Mouse (Mus musculus): ENCODE results near the gene Pde4d. TPM values are rescaled to one million over a fixed set of nuclear protein-coding genes. Genes with fewer than 3 reads are reported as not detected.

Gene Pde4d
- polyA plus RNA-seq, 1 experiment, result 15.1 TPM

DNA sequence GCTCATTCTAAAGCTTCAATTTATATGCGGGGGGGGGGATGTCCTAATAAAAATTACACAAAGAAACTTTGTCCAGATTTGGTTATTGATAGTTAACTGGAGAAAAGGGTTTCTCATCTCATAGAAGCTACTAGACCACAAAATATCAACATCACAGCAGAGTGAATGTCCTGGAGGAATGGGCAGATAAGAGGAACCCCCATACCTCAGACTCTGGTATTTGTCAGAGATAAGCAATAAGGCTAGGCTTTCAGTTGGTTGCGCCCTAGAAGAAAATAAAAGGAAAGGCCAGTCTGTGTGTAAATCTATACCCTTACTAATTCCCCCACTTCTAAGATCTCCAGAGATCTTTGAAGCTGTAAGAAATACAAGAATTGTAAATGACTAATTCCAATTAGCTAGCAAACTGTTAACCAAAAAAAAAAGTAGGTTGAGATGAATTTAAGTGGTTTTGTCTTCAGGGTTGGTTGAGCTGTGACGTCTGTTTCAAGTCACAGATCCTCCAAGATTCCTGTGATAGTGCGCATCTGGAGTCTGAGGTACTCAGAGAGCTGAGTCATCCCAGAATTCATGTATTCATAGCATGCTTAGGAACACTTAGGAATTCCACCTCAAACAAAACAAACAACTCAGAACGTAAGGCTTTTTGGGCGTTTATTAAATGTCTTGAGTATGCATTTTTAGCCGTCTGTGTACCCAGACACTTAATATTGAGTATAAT is 1197.9 kb downstream of the Pde4d start:
- H3K27me3 ChIP-seq (ENCODE audit: control insufficient read depth, insufficient read depth, insufficient read length), result no peaks in the 10 kb centered on the region
- no peaks in the 10 kb centered on the region for H3K36me3 ChIP-seq (ENCODE audit: control insufficient read depth, insufficient read depth)
- H3K79me3 ChIP-seq (ENCODE audit: low read depth), result no peaks in the 10 kb centered on the region
- H3ac ChIP-seq (ENCODE audit: control insufficient read depth, insufficient read length, low read depth), result no peak overlapping the region
- H3K4me3 ChIP-seq (ENCODE audit: insufficient read depth, poor library complexity, severe bottlenecking), result no peak overlapping the region
- TF ChIP-seq MYOD1 (IDR thresholded peaks at IDR 0.05; ENCODE audit: control insufficient read depth, insufficient read length, low read depth), result peak; percentile 22
- TF ChIP-seq FOSL1 (IDR thresholded peaks at IDR 0.05; ENCODE audit: insufficient read depth, low read length, poor library complexity, severe bottlenecking), result peak; percentile 68
- no peak for TF ChIP-seq CTCF (IDR thresholded peaks at IDR 0.05; ENCODE audit: control insufficient read depth, insufficient read depth, insufficient read length)
- no peak for TF ChIP-seq CEBPB (IDR thresholded peaks at IDR 0.05; ENCODE audit: low read depth)
- no peak for TF ChIP-seq MYOG (IDR thresholded peaks at IDR 0.05; ENCODE audit: control insufficient read depth, extremely low read depth, insufficient read length)
- peak; percentile 52 for TF ChIP-seq MAX (IDR thresholded peaks at IDR 0.05)
- no peak for TF ChIP-seq USF1 (IDR thresholded peaks at IDR 0.05; ENCODE audit: low read depth)
- no peaks in the 10 kb centered on the region for H3K79me2 ChIP-seq (ENCODE audit: control insufficient read depth, insufficient read depth)

DNA sequence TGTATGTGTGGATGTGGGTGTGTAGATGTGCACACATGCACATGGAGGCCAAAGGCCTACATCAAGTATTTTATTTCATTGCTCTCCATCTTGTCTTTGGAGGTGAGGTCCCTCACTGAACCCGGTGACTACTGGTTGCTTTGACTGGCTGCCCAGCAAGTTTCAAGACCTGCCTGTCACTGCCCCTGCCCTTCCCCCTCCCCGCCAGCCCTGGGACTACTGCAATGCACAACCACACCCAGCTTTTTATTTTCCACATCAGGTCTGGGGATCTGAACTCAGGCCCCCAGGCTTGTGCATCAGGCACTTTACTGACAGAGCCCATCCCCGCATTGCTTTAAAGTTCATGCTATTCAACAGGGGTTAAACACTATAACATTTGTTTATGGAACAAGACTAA is 1198.6 kb downstream of the Pde4d start:
- no peaks in the 10 kb centered on the region for H3K36me3 ChIP-seq (ENCODE audit: control insufficient read depth, insufficient read depth)
- TF ChIP-seq MYOD1 (IDR thresholded peaks at IDR 0.05; ENCODE audit: control insufficient read depth, insufficient read length, low read depth) (no peak), CEBPB (IDR thresholded peaks at IDR 0.05; ENCODE audit: low read depth) (no peak), CTCF (IDR thresholded peaks at IDR 0.05; ENCODE audit: control insufficient read depth, insufficient read depth, insufficient read length) (no peak), MAX (IDR thresholded peaks at IDR 0.05) (no peak), USF1 (IDR thresholded peaks at IDR 0.05; ENCODE audit: low read depth) (no peak), MYOG (IDR thresholded peaks at IDR 0.05; ENCODE audit: control insufficient read depth, extremely low read depth, insufficient read length) (no peak), FOSL1 (IDR thresholded peaks at IDR 0.05; ENCODE audit: insufficient read depth, low read length, poor library complexity, severe bottlenecking) (no peak)
- H3K4me3 ChIP-seq (ENCODE audit: insufficient read depth, poor library complexity, severe bottlenecking), result no peak overlapping the region
- no peaks in the 10 kb centered on the region for H3K79me2 ChIP-seq (ENCODE audit: control insufficient read depth, insufficient read depth)
- no peak overlapping the region for H3ac ChIP-seq (ENCODE audit: control insufficient read depth, insufficient read length, low read depth)
- no peaks in the 10 kb centered on the region for H3K79me3 ChIP-seq (ENCODE audit: low read depth)
- no peaks in the 10 kb centered on the region for H3K27me3 ChIP-seq (ENCODE audit: control insufficient read depth, insufficient read depth, insufficient read length)

DNA sequence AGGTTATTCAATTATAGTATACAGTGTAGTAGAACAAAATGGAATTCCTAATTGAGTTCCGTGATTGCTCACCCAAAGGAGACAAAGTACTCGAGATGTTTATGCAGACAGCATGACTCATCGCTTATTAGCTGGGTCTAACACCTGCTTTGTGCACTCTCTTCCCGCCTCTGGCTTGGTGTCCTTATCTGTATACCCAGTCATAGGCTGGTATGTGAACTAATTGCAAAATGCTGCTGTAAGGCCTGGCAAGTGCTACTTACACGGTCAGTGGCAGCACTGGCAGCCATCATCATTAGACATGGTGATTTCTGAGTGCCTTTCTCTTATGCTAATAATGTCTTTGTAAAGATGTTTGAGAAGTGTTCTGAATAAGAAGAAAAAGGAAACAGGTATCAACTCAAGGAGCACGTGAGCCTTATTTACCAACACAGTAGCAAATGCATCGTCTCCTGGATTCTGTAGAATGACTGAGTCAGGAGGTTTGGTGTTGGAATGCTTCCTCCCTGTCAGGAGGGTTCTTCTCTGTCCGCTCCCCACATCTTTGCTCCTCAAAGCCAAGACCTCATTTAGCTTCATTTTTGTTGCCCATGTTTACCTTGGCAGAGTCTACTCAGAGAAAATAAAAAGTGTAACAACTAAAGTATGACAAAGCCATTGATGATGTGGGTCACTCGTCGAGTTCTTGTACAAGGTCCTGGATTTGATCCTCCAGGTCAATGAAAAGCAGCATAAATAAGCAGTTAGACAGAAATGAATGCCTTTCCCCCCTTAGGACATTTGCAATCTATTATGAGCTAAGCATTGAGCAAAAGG is 1202.2 kb downstream of the Pde4d start:
- no peak overlapping the region for H3ac ChIP-seq (ENCODE audit: control insufficient read depth, insufficient read length, low read depth)
- no peaks in the 10 kb centered on the region for H3K79me2 ChIP-seq (ENCODE audit: control insufficient read depth, insufficient read depth)
- TF ChIP-seq MYOD1 (IDR thresholded peaks at IDR 0.05; ENCODE audit: control insufficient read depth, insufficient read length, low read depth) (peak; percentile 96), MAX (IDR thresholded peaks at IDR 0.05) (no peak), FOSL1 (IDR thresholded peaks at IDR 0.05; ENCODE audit: insufficient read depth, low read length, poor library complexity, severe bottlenecking) (peak; percentile 22), CEBPB (IDR thresholded peaks at IDR 0.05; ENCODE audit: low read depth) (peak; percentile 26), CTCF (IDR thresholded peaks at IDR 0.05; ENCODE audit: control insufficient read depth, insufficient read depth, insufficient read length) (no peak)
- H3K4me3 ChIP-seq (ENCODE audit: insufficient read depth, poor library complexity, severe bottlenecking), result no peak overlapping the region
- no peaks in the 10 kb centered on the region for H3K79me3 ChIP-seq (ENCODE audit: low read depth)
- H3K27me3 ChIP-seq (ENCODE audit: control insufficient read depth, insufficient read depth, insufficient read length), result no peaks in the 10 kb centered on the region
- H3K36me3 ChIP-seq (ENCODE audit: control insufficient read depth, insufficient read depth), result no peaks in the 10 kb centered on the region

DNA sequence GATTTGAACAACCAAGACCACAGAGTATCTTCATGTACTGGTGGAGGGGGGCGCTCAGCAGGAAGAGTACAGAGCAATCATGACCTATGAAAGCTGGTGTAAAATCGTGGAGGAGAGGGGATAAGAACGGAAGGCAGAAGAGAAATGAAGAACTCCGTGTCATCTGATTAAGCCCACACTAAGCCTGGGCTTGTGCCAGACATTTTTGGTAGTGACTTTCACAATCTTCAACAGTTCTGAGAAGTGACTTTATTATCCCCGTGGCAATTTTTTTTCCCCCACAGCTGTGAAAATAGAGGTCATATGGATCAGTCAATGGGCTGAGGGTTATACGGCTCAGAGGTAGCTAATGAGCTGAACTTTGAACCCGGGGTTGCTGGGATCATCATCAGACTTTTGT is 1202.9 kb downstream of the Pde4d start:
- H3K4me3 ChIP-seq (ENCODE audit: insufficient read depth, poor library complexity, severe bottlenecking), result no peak overlapping the region
- no peaks in the 10 kb centered on the region for H3K27me3 ChIP-seq (ENCODE audit: control insufficient read depth, insufficient read depth, insufficient read length)
- TF ChIP-seq CEBPB (IDR thresholded peaks at IDR 0.05; ENCODE audit: low read depth) (peak; percentile 25), MYOD1 (IDR thresholded peaks at IDR 0.05; ENCODE audit: control insufficient read depth, insufficient read length, low read depth) (no peak)
- no peaks in the 10 kb centered on the region for H3K79me3 ChIP-seq (ENCODE audit: low read depth)
- H3K36me3 ChIP-seq (ENCODE audit: control insufficient read depth, insufficient read depth), result no peaks in the 10 kb centered on the region
- H3K79me2 ChIP-seq (ENCODE audit: control insufficient read depth, insufficient read depth), result no peaks in the 10 kb centered on the region
- no peak overlapping the region for H3ac ChIP-seq (ENCODE audit: control insufficient read depth, insufficient read length, low read depth)

DNA sequence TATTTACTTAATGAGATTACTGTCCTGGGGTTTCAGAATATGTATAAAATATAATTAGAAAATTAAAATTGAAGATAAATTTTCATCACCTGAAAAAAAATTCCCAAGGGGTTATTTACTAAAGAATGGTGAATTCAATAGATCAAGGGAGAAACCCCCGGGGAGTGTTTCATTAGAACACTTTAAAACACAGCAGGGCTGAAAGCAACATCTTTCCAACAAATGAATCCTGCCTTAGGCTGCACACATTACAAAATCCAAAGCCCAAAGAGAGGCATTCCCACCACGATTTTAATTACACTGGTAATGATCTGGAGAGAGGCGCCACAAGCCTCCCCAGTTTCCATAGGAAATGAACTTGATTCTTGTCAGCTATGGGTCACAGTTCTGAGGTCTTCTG is 1205.6 kb downstream of the Pde4d start:
- no peaks in the 10 kb centered on the region for H3K27me3 ChIP-seq (ENCODE audit: control insufficient read depth, insufficient read depth, insufficient read length)
- no peaks in the 10 kb centered on the region for H3K36me3 ChIP-seq (ENCODE audit: control insufficient read depth, insufficient read depth)
- no peaks in the 10 kb centered on the region for H3K79me3 ChIP-seq (ENCODE audit: low read depth)
- no peaks in the 10 kb centered on the region for H3K79me2 ChIP-seq (ENCODE audit: control insufficient read depth, insufficient read depth)
- TF ChIP-seq FOSL1 (IDR thresholded peaks at IDR 0.05; ENCODE audit: insufficient read depth, low read length, poor library complexity, severe bottlenecking), result no peak
- TF ChIP-seq USF1 (IDR thresholded peaks at IDR 0.05; ENCODE audit: low read depth), result no peak
- TF ChIP-seq MYOG (IDR thresholded peaks at IDR 0.05; ENCODE audit: control insufficient read depth, extremely low read depth, insufficient read length), result no peak
- TF ChIP-seq CTCF (IDR thresholded peaks at IDR 0.05; ENCODE audit: control insufficient read depth, insufficient read depth, insufficient read length), result no peak
- TF ChIP-seq MAX (IDR thresholded peaks at IDR 0.05), result no peak
- no peak for TF ChIP-seq MYOD1 (IDR thresholded peaks at IDR 0.05; ENCODE audit: control insufficient read depth, insufficient read length, low read depth)
- no peak for TF ChIP-seq CEBPB (IDR thresholded peaks at IDR 0.05; ENCODE audit: low read depth)
- no peak overlapping the region for H3K4me3 ChIP-seq (ENCODE audit: insufficient read depth, poor library complexity, severe bottlenecking)
- no peak overlapping the region for H3ac ChIP-seq (ENCODE audit: control insufficient read depth, insufficient read length, low read depth)
